ENCODE assay signal across 16 mouse cellular contexts in genomic region chr10:120192278-120192677, GRCm38 (mm10).
"Had no signal": no experiment of that assay in that cellular context is flagged by ENCODE, and none has a peak within 500 bp of the region (broad histone marks: within the 10 kb centered on the region; RNA-seq: fewer than 3 reads in every experiment).

No protein-coding gene starts in this region.

- H3K4me1 ChIP-seq: stomach, embryonic 15.5 days had no signal

- H3K36me3 ChIP-seq: neural tube, embryonic 13.5 days; neural tube, embryonic 15.5 days; stomach, embryonic 15.5 days had no signal

- H3K4me3 ChIP-seq: neural tube, embryonic 13.5 days; neural tube, embryonic 15.5 days; stomach, embryonic 15.5 days had no signal

- H3K9me3 ChIP-seq: neural tube, embryonic 13.5 days; neural tube, embryonic 15.5 days; stomach, embryonic 15.5 days had no signal

- H3K27me3 ChIP-seq: neural tube, embryonic 15.5 days; stomach, embryonic 15.5 days had no signal

- DNase-seq: retina, postnatal 1 day; right cerebral cortex, adult 18-20 months; right cerebral cortex, postnatal 14 days; right cerebral cortex, postnatal 25 days; right cerebral cortex, postnatal 4 days; spleen, adult 18-20 months; thymus, adult 18-20 months; thymus, adult 2 months; thymus, postnatal 14 days; thymus, postnatal 25 days; thymus, postnatal 36 days; thymus, postnatal 4 days had no signal

- H3K9ac ChIP-seq: neural tube, embryonic 13.5 days; neural tube, embryonic 15.5 days; stomach, embryonic 15.5 days had no signal

- H3K27ac ChIP-seq: neural tube, embryonic 13.5 days; neural tube, embryonic 15.5 days; stomach, embryonic 15.5 days; stomach, postnatal 0 days had no signal
